ENCODE assay signal across 45 mouse cellular contexts in genomic region chr9:54529950-54530349, GRCm38 (mm10). TPM values are rescaled to one million over a fixed set of nuclear protein-coding genes. Genes with fewer than 3 reads are reported as not detected.
"Had no signal": no experiment of that assay in that cellular context is flagged by ENCODE, and none has a peak within 500 bp of the region (broad histone marks: within the 10 kb centered on the region; RNA-seq: fewer than 3 reads in every experiment).

No protein-coding gene starts in this region.

- H3K9me3 ChIP-seq: limb, embryonic 10.5 days; limb, embryonic 12.5 days; limb, embryonic 13.5 days; limb, embryonic 15.5 days; liver, embryonic 12.5 days; liver, embryonic 13.5 days; liver, embryonic 15.5 days; lung, embryonic 15.5 days; megakaryocyte, embryonic 14.5 days; midbrain, embryonic 10.5 days; midbrain, embryonic 12.5 days; midbrain, embryonic 13.5 days; midbrain, embryonic 15.5 days had no signal

- H3K27me3 ChIP-seq: limb, embryonic 12.5 days; limb, embryonic 13.5 days; limb, embryonic 15.5 days; liver, embryonic 13.5 days; lung, embryonic 15.5 days; midbrain, embryonic 12.5 days; midbrain, embryonic 13.5 days; midbrain, embryonic 15.5 days had no signal

- H3K36me3 ChIP-seq: limb, embryonic 10.5 days; limb, embryonic 12.5 days; limb, embryonic 13.5 days; limb, embryonic 15.5 days; liver, embryonic 12.5 days; liver, embryonic 13.5 days; liver, embryonic 15.5 days; lung, embryonic 15.5 days; midbrain, embryonic 10.5 days; midbrain, embryonic 12.5 days; midbrain, embryonic 13.5 days; midbrain, embryonic 15.5 days had no signal

- H3K4me3 ChIP-seq: limb, embryonic 10.5 days; limb, embryonic 12.5 days; limb, embryonic 13.5 days; limb, embryonic 15.5 days; liver, embryonic 12.5 days; liver, embryonic 13.5 days; liver, embryonic 15.5 days; lung, embryonic 15.5 days; megakaryocyte, embryonic 14.5 days; midbrain, embryonic 10.5 days; midbrain, embryonic 12.5 days; midbrain, embryonic 13.5 days; midbrain, embryonic 15.5 days; myocyte had no signal

- H3K4me1 ChIP-seq: liver, embryonic 12.5 days; liver, embryonic 13.5 days; liver, embryonic 15.5 days; lung, embryonic 15.5 days; megakaryocyte, embryonic 14.5 days; midbrain, embryonic 10.5 days had no signal

- H3K4me2 ChIP-seq: limb, embryonic 12.5 days; limb, embryonic 13.5 days; limb, embryonic 15.5 days; liver, embryonic 11.5 days; liver, embryonic 12.5 days; liver, embryonic 13.5 days; liver, embryonic 15.5 days; lung, embryonic 14.5 days; lung, embryonic 15.5 days; midbrain, embryonic 11.5 days; midbrain, embryonic 12.5 days; midbrain, embryonic 13.5 days; midbrain, embryonic 15.5 days had no signal

- H3K27ac ChIP-seq: limb, embryonic 10.5 days; limb, embryonic 12.5 days; limb, embryonic 13.5 days; limb, embryonic 15.5 days; liver, embryonic 12.5 days; liver, embryonic 13.5 days; liver, embryonic 14.5 days; liver, embryonic 15.5 days; lung, embryonic 15.5 days; macrophage; midbrain, embryonic 10.5 days; midbrain, embryonic 12.5 days; midbrain, embryonic 13.5 days; midbrain, embryonic 15.5 days had no signal

- H3K9ac ChIP-seq: limb, embryonic 12.5 days; limb, embryonic 13.5 days; limb, embryonic 15.5 days; liver, embryonic 12.5 days; liver, embryonic 13.5 days; liver, embryonic 14.5 days; liver, embryonic 15.5 days; liver, postnatal 0 days; lung, embryonic 14.5 days; lung, embryonic 15.5 days; midbrain, embryonic 12.5 days; midbrain, embryonic 13.5 days; midbrain, embryonic 15.5 days had no signal

- DNase-seq: left cerebral cortex, postnatal 4 days; liver; liver, embryonic 13.5 days; liver, postnatal 0 days; lung, adult 18-20 months; lung, adult 2 months; lung, embryonic 14.5 days; lung, postnatal 10 days; lung, postnatal 14 days; lung, postnatal 36 days; lung, postnatal 4 days; midbrain, embryonic 14.5 days had no signal

- ATAC-seq: liver, embryonic 12.5 days; liver, postnatal 0 days; lung, postnatal 0 days; midbrain, embryonic 13.5 days; midbrain, embryonic 15.5 days; midbrain, embryonic 16.5 days had no signal

RNA-seq across cellular contexts. Expression of gene Sh2d7, which starts 8.8 kb away (rescaled TPM):
- total RNA-seq: left cerebral cortex, postnatal 10 days; left cerebral cortex, postnatal 14 days; left cerebral cortex, postnatal 25 days; left cerebral cortex, postnatal 36 days; left cerebral cortex, postnatal 4 days; liver, adult 2 months; megakaryocyte progenitor cell, adult 5-6 weeks; megakaryocyte, adult 5-6 weeks; megakaryocyte-erythroid progenitor cell, adult 5-6 weeks; midbrain, postnatal 0 days had no signal
- polyA plus RNA-seq: limb, embryonic 10.5 days; limb, embryonic 11.5 days; limb, embryonic 12.5 days; limb, embryonic 13.5 days; limb, embryonic 14.5 days; limb, embryonic 15.5 days; liver, adult 2 months; liver, embryonic 11.5 days; liver, embryonic 12.5 days; liver, embryonic 13.5 days; liver, embryonic 14.5 days; liver, embryonic 15.5 days; liver, embryonic 16.5 days; liver, postnatal 0 days; lung, embryonic 14.5 days; lung, embryonic 15.5 days; lung, embryonic 16.5 days; lung, postnatal 0 days; macrophage; midbrain, embryonic 10.5 days; midbrain, embryonic 11.5 days; midbrain, embryonic 13.5 days; midbrain, embryonic 14.5 days; midbrain, embryonic 15.5 days; midbrain, embryonic 16.5 days; myocyte; neural tube, embryonic 11.5 days had no signal

RNA-seq across cellular contexts. Expression of gene Cib2, which starts 30.1 kb away (rescaled TPM):
- total RNA-seq: megakaryocyte-erythroid progenitor cell, adult 5-6 weeks had no signal
